In genomic region chr2:17932932-17933790, GRCm38 (mm10) we compare ENCODE assay signal across 10 mouse cellular contexts.
DNase-seq lines count a peak whose midpoint lies in the region; ATAC-seq and TF ChIP-seq lines count a peak whose summit lies in the region.
"Had no signal": no experiment of that assay in that cellular context is flagged by ENCODE, and none has a peak within 500 bp of the region (broad histone marks: within the 10 kb centered on the region; RNA-seq: fewer than 3 reads in every experiment).

No protein-coding gene starts in this region.

- no peaks in the 10 kb centered on the region for H3K36me3 ChIP-seq in lung, embryonic 14.5 days (ENCODE audit: insufficient read depth)
- H3K36me3 ChIP-seq in embryonic facial prominence, embryonic 13.5 days, result no peaks in the 10 kb centered on the region
- H3K36me3 ChIP-seq in neural tube, embryonic 15.5 days, result no peaks in the 10 kb centered on the region
- H3K36me3 ChIP-seq: limb, embryonic 15.5 days; stomach, embryonic 15.5 days had no signal

- no peak overlapping the region for H3K27ac ChIP-seq in lung, embryonic 14.5 days (ENCODE audit: low read depth)
- no peak overlapping the region for H3K27ac ChIP-seq in embryonic facial prominence, embryonic 13.5 days
- no peak overlapping the region for H3K27ac ChIP-seq in neural tube, embryonic 15.5 days (replicated peaks)
- H3K27ac ChIP-seq: limb, embryonic 15.5 days; stomach, embryonic 15.5 days had no signal

- no peak overlapping the region for H3K9ac ChIP-seq in lung, embryonic 14.5 days
- 0 out of 2 replicates have a peak overlapping the region, but pooled peaks have one; percentile 36 for H3K9ac ChIP-seq in embryonic facial prominence, embryonic 13.5 days
- H3K9ac ChIP-seq in neural tube, embryonic 15.5 days (replicated peaks), result no peak overlapping the region
- H3K9ac ChIP-seq: limb, embryonic 15.5 days; stomach, embryonic 15.5 days had no signal

- ATAC-seq in lung, embryonic 14.5 days (ENCODE audit: insufficient read depth), result no peak; the same call in 1 of the 2 replicates
- ATAC-seq in embryonic facial prominence, embryonic 13.5 days (ENCODE audit: insufficient number of reproducible peaks, insufficient read depth, low FRiP score, low TSS enrichment, low read depth), result no peak
- ATAC-seq in neural tube, embryonic 15.5 days (ENCODE audit: low FRiP score), result peak; percentile 76

- H3K9me3 ChIP-seq in lung, embryonic 14.5 days (ENCODE audit: low read depth, low read length), result no peaks in the 10 kb centered on the region
- H3K9me3 ChIP-seq in embryonic facial prominence, embryonic 13.5 days, result 0 out of 2 replicates have a peak, but pooled peaks cover 6% of the 10 kb centered on the region
- H3K9me3 ChIP-seq in neural tube, embryonic 15.5 days (replicated peaks), result no peaks in the 10 kb centered on the region
- H3K9me3 ChIP-seq: stomach, embryonic 15.5 days had no signal

- H3K27me3 ChIP-seq in lung, embryonic 14.5 days (ENCODE audit: insufficient read depth, low read length), result no peaks in the 10 kb centered on the region
- no peaks in the 10 kb centered on the region for H3K27me3 ChIP-seq in embryonic facial prominence, embryonic 13.5 days
- H3K27me3 ChIP-seq in neural tube, embryonic 15.5 days (replicated peaks), result no peaks in the 10 kb centered on the region
- H3K27me3 ChIP-seq: limb, embryonic 15.5 days; stomach, embryonic 15.5 days had no signal

- WGBS in lung, embryonic 14.5 days, result 43% methylated on average over 15 of the region's 15 CpGs
- WGBS in embryonic facial prominence, embryonic 13.5 days, result 39% methylated on average over 15 of the region's 15 CpGs
- WGBS in neural tube, embryonic 15.5 days, result 20% methylated on average over 15 of the region's 15 CpGs

- DNase-seq in lung, embryonic 14.5 days, result no peak
- DNase-seq in lung, postnatal 10 days, result no peak
- DNase-seq in hindlimb bud, embryonic 11.5 days (ENCODE audit: extremely low spot score, low read depth, low spot score), result peak; percentile 6
- no peak for DNase-seq in left cerebral cortex, adult 18-20 months (ENCODE audit: low spot score in 2 of 2)
- DNase-seq in adrenal gland, adult 18-20 months (ENCODE audit: low spot score in 2 of 2), result no peak
- DNase-seq: kidney, adult 11 months had no signal

- H3K4me1 ChIP-seq in lung, embryonic 14.5 days (ENCODE audit: insufficient read depth), result no peaks in the 10 kb centered on the region
- peaks cover 14% of the 10 kb centered on the region for H3K4me1 ChIP-seq in embryonic facial prominence, embryonic 13.5 days
- H3K4me1 ChIP-seq in neural tube, embryonic 15.5 days, result peaks cover 15% of the 10 kb centered on the region
- H3K4me1 ChIP-seq: stomach, embryonic 15.5 days had no signal

- 0 out of 2 replicates have a peak overlapping the region, but pooled peaks have one; percentile 23 for H3K4me2 ChIP-seq in lung, embryonic 14.5 days
- peak overlapping the region; percentile 46 for H3K4me2 ChIP-seq in embryonic facial prominence, embryonic 13.5 days
- peak overlapping the region; percentile 46 for H3K4me2 ChIP-seq in neural tube, embryonic 15.5 days
- H3K4me2 ChIP-seq: limb, embryonic 15.5 days; stomach, embryonic 15.5 days had no signal

- no peak for TF ChIP-seq CTCF in lung, embryonic 14.5 days (IDR thresholded peaks at IDR 0.05; ENCODE audit: low read depth)

- H3K4me3 ChIP-seq in lung, embryonic 14.5 days (ENCODE audit: low read depth, low read length), result no peak overlapping the region
- H3K4me3 ChIP-seq in embryonic facial prominence, embryonic 13.5 days, result peak overlapping the region; percentile 21; the same call in 1 of the 2 replicates
- peak overlapping the region; percentile 19 for H3K4me3 ChIP-seq in neural tube, embryonic 15.5 days (replicated peaks)
- H3K4me3 ChIP-seq: limb, embryonic 15.5 days; stomach, embryonic 15.5 days had no signal
